Mouse (Mus musculus) adrenal gland, adult 8-10 months (tissue): ENCODE results near the gene Chd5. TPM values are rescaled to one million over a fixed set of nuclear protein-coding genes. Genes with fewer than 3 reads are reported as not detected.

Source experiments
- DNase-seq: peaks from one replicate; pipeline ENCODE4 v3.0.0; 2022
- total RNA-seq, 4 experiments: library from RNA; stranded (reverse); gene quantifications; 2 replicates each; pipeline ENCODE4 v1.2.4; 2022

Chd5 gene
- 10 to 100 TPM in 2 of 4 experiments, 1 to 10 TPM in 2; 7.0 to 16.9 (median 12.3) TPM for total RNA-seq

GRCm38 (mm10) chr4:152338419-152339292 lies at the start of gene Chd5:
Gene Chd5 (plus strand): TSS chr4:152338651.
- DNase-seq = no peak

GRCm38 (mm10) chr4:152290385-152290784 lies 48.1 kb upstream of the Chd5 start:
- no peak for DNase-seq

- DNase-seq = no peak
Measured at GRCm38 (mm10) chr4:152290991-152291390, 47.5 kb upstream of the Chd5 start.

GRCm38 (mm10) chr4:152291562-152291961 lies 46.9 kb upstream of the Chd5 start, which contains the start of gene Hes3:
Gene Hes3 (minus strand): TSS chr4:152291662.
- no peak for DNase-seq

- DNase-seq = no peak
Measured at GRCm38 (mm10) chr4:152292102-152292765, 46.2 kb upstream of the Chd5 start.

- DNase-seq = no peak
Measured at GRCm38 (mm10) chr4:152294188-152294929, 44.1 kb upstream of the Chd5 start.

GRCm38 (mm10) chr4:152295916-152296315 lies 42.5 kb upstream of the Chd5 start:
- no peak for DNase-seq

- no peak for DNase-seq
Measured at GRCm38 (mm10) chr4:152296371-152296770, 42.1 kb upstream of the Chd5 start.

GRCm38 (mm10) chr4:152296874-152297861 lies 41.3 kb upstream of the Chd5 start, which contains the start of gene Icmt:
Gene Icmt (plus strand): TSS chr4:152297227.
- peak; percentile 99 for DNase-seq

- DNase-seq = no peak
Measured at GRCm38 (mm10) chr4:152298836-152299235, 39.6 kb upstream of the Chd5 start.

GRCm38 (mm10) chr4:152300375-152300774 lies 38.1 kb upstream of the Chd5 start:
- no peak for DNase-seq

- no peak for DNase-seq
Measured at GRCm38 (mm10) chr4:152302012-152302411, 36.4 kb upstream of the Chd5 start.

- DNase-seq = no peak
Measured at GRCm38 (mm10) chr4:152303172-152303571, 35.3 kb upstream of the Chd5 start.

GRCm38 (mm10) chr4:152304685-152305084 lies 33.8 kb upstream of the Chd5 start:
- no peak for DNase-seq

- DNase-seq = no peak
Measured at GRCm38 (mm10) chr4:152305991-152306390, 32.5 kb upstream of the Chd5 start.

- DNase-seq = no peak
Measured at GRCm38 (mm10) chr4:152307542-152307941, 30.9 kb upstream of the Chd5 start.

- no peak for DNase-seq
Measured at GRCm38 (mm10) chr4:152312186-152312585, 26.3 kb upstream of the Chd5 start.

GRCm38 (mm10) chr4:152313211-152313632 lies 25.2 kb upstream of the Chd5 start:
- no peak for DNase-seq

- no peak for DNase-seq
Measured at GRCm38 (mm10) chr4:152313934-152314333, 24.5 kb upstream of the Chd5 start.

- no peak for DNase-seq
Measured at GRCm38 (mm10) chr4:152315498-152316213, 22.8 kb upstream of the Chd5 start.

GRCm38 (mm10) chr4:152317631-152318033 lies 20.8 kb upstream of the Chd5 start:
- no peak for DNase-seq
